Mouse (Mus musculus): Measurements from ENCODE around the gene Yif1a. TPM values are rescaled to one million over a fixed set of nuclear protein-coding genes. Genes with fewer than 3 reads are reported as not detected.
A peak's percentile ranks its signal among the peaks of the same experiment; 100 is the strongest.

Gene Yif1a
- total RNA-seq (2014; fragmentation: Nextera tagmentation), result 38.6 and 43.4 TPM in 2 replicates
- 7.5 and 13.6 TPM in 2 replicates for total RNA-seq (2017)

DNA sequence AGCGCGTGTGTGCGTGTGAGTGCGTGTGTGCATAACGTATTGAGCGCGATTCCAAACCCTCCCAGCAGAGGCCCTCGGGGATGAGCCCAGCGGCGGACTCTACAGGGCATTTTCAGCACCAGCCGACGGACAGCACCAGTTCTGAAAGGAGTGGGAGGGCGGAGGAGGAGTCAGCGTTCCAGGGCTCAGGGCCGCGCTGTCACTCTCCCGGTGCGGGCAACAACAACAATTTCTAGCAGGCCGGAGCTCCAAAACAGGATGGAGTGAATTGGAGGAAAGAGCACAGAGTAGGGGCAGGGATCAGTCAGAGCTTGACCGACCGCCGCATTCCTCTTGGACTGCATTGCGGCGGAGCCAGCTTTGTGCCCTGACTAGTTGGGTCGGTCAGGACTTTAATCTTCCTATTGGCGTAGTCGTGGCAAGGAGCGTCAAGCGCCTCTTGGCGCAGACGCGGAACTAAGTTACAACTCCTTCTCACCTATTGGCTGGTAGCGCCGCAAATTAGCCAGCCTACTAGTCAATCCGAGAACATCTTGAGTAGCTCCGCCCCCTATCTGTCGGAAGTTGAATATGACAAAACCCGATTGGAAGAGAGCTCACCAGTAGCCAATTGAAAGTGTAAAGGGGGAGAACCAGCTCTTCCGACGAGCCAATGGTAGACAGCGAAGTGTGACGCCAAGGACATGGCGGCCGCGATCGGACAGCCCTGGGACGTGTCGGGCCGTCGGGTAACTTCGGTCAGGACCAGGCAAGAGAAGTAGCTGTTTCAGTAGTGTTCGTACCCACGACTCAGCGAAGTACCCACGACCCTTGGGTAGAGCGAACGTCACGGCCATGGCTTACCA lies at the start of gene Yif1a:
TSS of gene Yif1a (plus strand) at position 655 of the 845 bp plus-strand sequence.
- ATAC-seq (replicated peaks; ENCODE audit: low FRiP score, low TSS enrichment, poor library complexity, severe bottlenecking), result peak; percentile 87

DNA sequence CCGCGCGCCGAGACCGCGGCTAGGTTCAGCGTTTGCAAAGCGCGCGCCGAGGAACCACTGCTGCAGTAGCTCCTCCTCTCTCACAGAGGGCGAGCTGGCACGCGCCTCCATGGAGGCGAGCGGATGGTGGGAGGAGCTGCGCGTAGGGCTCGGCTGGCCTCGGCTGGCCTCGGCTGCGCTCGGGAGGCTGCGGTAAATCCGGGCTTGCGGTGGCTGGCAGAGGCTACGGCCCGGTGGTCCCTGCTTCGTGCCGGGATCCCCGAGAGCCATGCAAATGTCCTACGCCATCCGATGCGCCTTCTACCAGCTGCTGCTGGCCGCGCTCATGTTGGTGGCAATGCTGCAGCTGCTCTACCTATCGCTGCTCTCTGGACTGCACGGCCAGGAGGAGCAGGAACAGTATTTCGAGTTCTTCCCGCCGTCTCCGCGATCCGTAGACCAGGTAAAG lies 49.6 kb upstream of the Yif1a start, which contains the start of the genes B4gat1 and AC124502.3:
TSS of gene B4gat1 (plus strand) at position 118 of the 448 bp plus-strand sequence.
TSS of gene AC124502.3 (plus strand) at position 183 of the 448 bp plus-strand sequence.
- peak; percentile 87 for ATAC-seq (replicated peaks; ENCODE audit: low FRiP score, low TSS enrichment, poor library complexity, severe bottlenecking)

GRCm38 (mm10) chr19:5039301-5040114 lies 48.8 kb upstream of the Yif1a start:
- ATAC-seq (replicated peaks; ENCODE audit: low FRiP score, low TSS enrichment, poor library complexity, severe bottlenecking), result no peak

- peak; percentile 84 for ATAC-seq (replicated peaks; ENCODE audit: low FRiP score, low TSS enrichment, poor library complexity, severe bottlenecking)
Measured at GRCm38 (mm10) chr19:5040862-5041523, 47.3 kb upstream of the Yif1a start, which contains the start of gene Brms1. Gene Brms1 (plus strand): TSS chr19:5041354.

GRCm38 (mm10) chr19:5041588-5041987 lies 46.8 kb upstream of the Yif1a start:
- no peak for ATAC-seq (replicated peaks; ENCODE audit: low FRiP score, low TSS enrichment, poor library complexity, severe bottlenecking)

GRCm38 (mm10) chr19:5045531-5045930 lies 42.8 kb upstream of the Yif1a start:
- no peak for ATAC-seq (replicated peaks; ENCODE audit: low FRiP score, low TSS enrichment, poor library complexity, severe bottlenecking)

GRCm38 (mm10) chr19:5048138-5049056 lies 39.9 kb upstream of the Yif1a start:
- ATAC-seq (replicated peaks; ENCODE audit: low FRiP score, low TSS enrichment, poor library complexity, severe bottlenecking), result no peak

- no peak for ATAC-seq (replicated peaks; ENCODE audit: low FRiP score, low TSS enrichment, poor library complexity, severe bottlenecking)
Measured at GRCm38 (mm10) chr19:5049325-5049724, 39.0 kb upstream of the Yif1a start.

GRCm38 (mm10) chr19:5050047-5050905 lies 38.1 kb upstream of the Yif1a start, which contains the start of gene Rin1:
Gene Rin1 (plus strand): TSS chr19:5050481.
- ATAC-seq (replicated peaks; ENCODE audit: low FRiP score, low TSS enrichment, poor library complexity, severe bottlenecking), result no peak

- no peak for ATAC-seq (replicated peaks; ENCODE audit: low FRiP score, low TSS enrichment, poor library complexity, severe bottlenecking)
Measured at GRCm38 (mm10) chr19:5051031-5051430, 37.3 kb upstream of the Yif1a start.

DNA sequence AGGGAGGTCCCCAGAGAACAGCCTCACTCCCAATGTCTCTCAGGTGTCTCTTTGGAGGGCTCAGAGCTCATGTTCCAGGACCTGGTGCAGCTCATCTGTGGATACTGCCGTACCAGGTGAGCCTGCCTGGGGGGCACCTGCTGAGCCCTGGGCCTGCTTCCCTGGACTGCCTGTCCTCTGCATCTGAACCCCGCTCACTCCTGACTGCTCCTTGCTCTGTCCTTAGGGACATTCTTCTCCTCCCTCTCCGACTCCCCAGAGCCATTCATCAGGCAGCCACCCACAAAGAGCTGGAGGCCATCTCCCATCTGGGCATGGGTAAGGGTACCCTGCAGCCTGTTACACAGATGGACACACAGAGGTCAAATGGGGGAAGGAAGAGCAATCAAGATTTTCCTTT lies 36.8 kb upstream of the Yif1a start:
- ATAC-seq (replicated peaks; ENCODE audit: low FRiP score, low TSS enrichment, poor library complexity, severe bottlenecking), result no peak

- no peak for ATAC-seq (replicated peaks; ENCODE audit: low FRiP score, low TSS enrichment, poor library complexity, severe bottlenecking)
Measured at GRCm38 (mm10) chr19:5052166-5052822, 36.0 kb upstream of the Yif1a start.

GRCm38 (mm10) chr19:5052853-5053252 lies 35.5 kb upstream of the Yif1a start:
- no peak for ATAC-seq (replicated peaks; ENCODE audit: low FRiP score, low TSS enrichment, poor library complexity, severe bottlenecking)

- peak; percentile 59 for ATAC-seq (replicated peaks; ENCODE audit: low FRiP score, low TSS enrichment, poor library complexity, severe bottlenecking)
Measured at GRCm38 (mm10) chr19:5053909-5054308, 34.4 kb upstream of the Yif1a start.

GRCm38 (mm10) chr19:5056251-5056650 lies 32.1 kb upstream of the Yif1a start:
- no peak for ATAC-seq (replicated peaks; ENCODE audit: low FRiP score, low TSS enrichment, poor library complexity, severe bottlenecking)

DNA sequence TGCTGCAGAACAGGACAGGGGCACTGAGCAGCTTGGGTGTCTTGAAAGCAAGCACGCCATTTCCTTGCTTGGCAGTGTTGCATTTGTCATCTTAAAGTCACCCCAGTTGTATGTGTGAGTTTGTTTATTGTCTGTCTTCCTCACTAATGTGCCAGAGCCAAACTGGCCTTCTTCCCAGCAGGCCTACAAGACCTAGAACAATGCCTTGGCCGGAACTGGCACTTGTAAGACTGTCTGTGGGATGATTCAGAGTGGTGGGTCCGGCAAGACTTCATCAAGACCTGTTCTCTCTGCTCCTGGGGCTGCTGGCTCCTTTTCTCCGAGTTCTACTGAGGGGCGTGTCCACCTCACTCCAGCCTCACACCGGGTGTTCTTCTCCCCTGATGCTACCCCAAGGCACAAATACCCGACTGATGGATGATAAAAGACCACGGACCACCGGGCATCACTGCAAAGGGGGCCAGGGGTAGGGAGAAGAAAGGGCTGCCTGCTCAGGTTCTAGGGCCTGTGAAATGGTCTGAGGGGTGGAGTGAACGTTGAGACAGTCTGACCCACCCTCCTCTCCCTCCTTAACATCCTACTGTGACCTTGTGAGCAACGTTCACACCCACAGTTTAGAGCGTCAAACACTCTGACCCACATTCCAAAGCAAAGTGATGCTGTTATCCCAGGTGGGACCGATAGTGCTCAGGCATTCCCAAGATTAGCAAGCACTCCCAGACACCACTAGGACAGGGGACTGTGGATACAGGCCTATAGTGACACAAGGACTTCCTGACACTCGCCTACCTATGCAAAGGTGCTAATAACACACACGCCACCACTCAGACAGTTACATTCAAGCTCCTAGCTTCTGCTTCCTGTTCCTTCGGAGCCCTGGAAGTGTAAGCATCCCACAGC lies 30.2 kb upstream of the Yif1a start:
- ATAC-seq (replicated peaks; ENCODE audit: low FRiP score, low TSS enrichment, poor library complexity, severe bottlenecking), result no peak
